Mouse (Mus musculus) neural tube, embryonic 10.5 days (tissue): ENCODE results near the gene Atic.

Experiments used
- DNase-seq: peaks from one replicate; pipeline ENCODE4 v3.0.0-alpha.2; 2017; ENCODE audit warnings: low spot score; ENCODE audit errors: extremely low spot score

Gene Atic

GRCm38 (mm10) chr1:71556688-71557612 lies at the start of gene Atic:
TSS of gene Atic (plus strand) at chr1:71557150.
- DNase-seq, result peak; percentile 93

GRCm38 (mm10) chr1:71507251-71507650 lies 49.7 kb upstream of the Atic start:
- DNase-seq, result peak; percentile 49

GRCm38 (mm10) chr1:71515041-71515440 lies 41.9 kb upstream of the Atic start:
- DNase-seq, result no peak

GRCm38 (mm10) chr1:71528808-71529648 lies 27.9 kb upstream of the Atic start:
- no peak for DNase-seq

GRCm38 (mm10) chr1:71530779-71531178 lies 26.2 kb upstream of the Atic start:
- DNase-seq, result no peak

GRCm38 (mm10) chr1:71531653-71532052 lies 25.3 kb upstream of the Atic start:
- peak; percentile 42 for DNase-seq

- no peak for DNase-seq
These were observed 17.3 kb upstream of the Atic start for GRCm38 (mm10) chr1:71539641-71540040.

- no peak for DNase-seq
These were observed 16.5 kb upstream of the Atic start for GRCm38 (mm10) chr1:71540437-71540836.

GRCm38 (mm10) chr1:71550626-71551195 lies 6.2 kb upstream of the Atic start:
- no peak for DNase-seq

GRCm38 (mm10) chr1:71560626-71561025 lies 3.7 kb downstream of the Atic start:
- DNase-seq, result no peak

GRCm38 (mm10) chr1:71564291-71564690 lies 7.3 kb downstream of the Atic start:
- DNase-seq, result no peak

GRCm38 (mm10) chr1:71567884-71568605 lies 11.1 kb downstream of the Atic start:
- DNase-seq, result no peak

GRCm38 (mm10) chr1:71570116-71570515 lies 13.2 kb downstream of the Atic start:
- DNase-seq, result no peak

- DNase-seq, result no peak
These were observed 19.0 kb downstream of the Atic start for GRCm38 (mm10) chr1:71575987-71576386.

GRCm38 (mm10) chr1:71576837-71577236 lies 19.9 kb downstream of the Atic start:
- DNase-seq, result no peak

GRCm38 (mm10) chr1:71579526-71579925 lies 22.6 kb downstream of the Atic start:
- DNase-seq, result no peak

- DNase-seq, result no peak
These were observed 23.5 kb downstream of the Atic start for GRCm38 (mm10) chr1:71580408-71580807.

- DNase-seq, result no peak
These were observed 26.4 kb downstream of the Atic start for GRCm38 (mm10) chr1:71583302-71583701.

- no peak for DNase-seq
These were observed 26.9 kb downstream of the Atic start for GRCm38 (mm10) chr1:71583900-71584299.

GRCm38 (mm10) chr1:71586658-71587057 lies 29.7 kb downstream of the Atic start:
- DNase-seq, result no peak

- DNase-seq, result no peak
These were observed 33.1 kb downstream of the Atic start for GRCm38 (mm10) chr1:71590038-71590437.
